Mouse (Mus musculus) urinary bladder, postnatal 0 days (tissue): ENCODE measurements around the gene Krtap29-1. TPM values are rescaled to one million over a fixed set of nuclear protein-coding genes. Genes with fewer than 3 reads are reported as not detected.

Experiments used
- polyA plus RNA-seq: library from polyadenylated mRNA; unstranded; fragments of >200 nt; fragmentation: Nextera tagmentation; extraction: Ambion mirVana; gene quantifications from 2 replicates; pipeline ENCODE4 v1.2.1, GENCODE M21; 2015

Krtap29-1 gene
- polyA plus RNA-seq: not detected in 2 replicates

DNA sequence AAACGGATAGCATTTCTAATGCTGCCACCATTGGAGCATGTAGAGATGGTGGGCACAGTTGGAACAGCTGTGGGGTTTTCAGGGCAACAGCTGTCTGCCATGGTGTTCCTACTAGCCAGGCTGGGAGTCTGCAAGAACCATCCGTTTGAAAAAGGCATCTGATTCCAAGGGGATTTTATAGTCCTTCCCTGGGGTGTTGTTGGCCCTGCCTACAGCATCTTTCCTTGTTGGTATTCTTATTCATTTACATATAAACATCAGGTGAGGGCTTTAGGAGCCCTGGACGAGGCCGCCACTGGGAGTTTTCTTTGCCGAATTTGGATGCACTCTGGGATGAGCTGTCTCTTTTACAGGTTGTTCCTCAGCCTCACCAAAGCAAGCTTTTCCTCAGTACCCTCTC is at the start of gene Krtap29-1:
Gene Krtap29-1, minus strand, starts transcription at position 101 of the 400 bp plus-strand sequence.

GRCm38 (mm10) chr11:100016112-100016511 is 37.3 kb upstream of the Krtap29-1 start, which contains the start of gene Krt33a:
TSS of gene Krt33a (minus strand) at chr11:100016212.

GRCm38 (mm10) chr11:99993620-99994383 is 14.9 kb upstream of the Krtap29-1 start, which contains the start of gene Krtap17-1:
TSS of gene Krtap17-1 (minus strand) at chr11:99993994.

GRCm38 (mm10) chr11:99986180-99986647 is 7.4 kb upstream of the Krtap29-1 start, which contains the start of gene Krtap16-1:
TSS of gene Krtap16-1 (minus strand) at chr11:99986597.

GRCm38 (mm10) chr11:99948175-99948574 is 30.7 kb downstream of the Krtap29-1 start, which contains the start of gene Krtap9-5:
TSS of gene Krtap9-5 (plus strand) at chr11:99948475.

GRCm38 (mm10) chr11:99935991-99936390 is 42.9 kb downstream of the Krtap29-1 start, which contains the start of gene Krtap31-2:
TSS of gene Krtap31-2 (plus strand) at chr11:99936291.

Other genes with a start within 250 kb of the Krtap29-1 start
- not detected in 2 replicates for gene Gm14180, start 244.8 kb downstream of the Krtap29-1 start, polyA plus RNA-seq
- not detected in 2 replicates for gene Gm11595, start 206.1 kb downstream of the Krtap29-1 start, polyA plus RNA-seq
- gene Krtap4-8, start 198.3 kb downstream of the Krtap29-1 start, polyA plus RNA-seq: not detected in 2 replicates
- gene Krtap4-9, start 193.9 kb downstream of the Krtap29-1 start, polyA plus RNA-seq: not detected in 2 replicates
- not detected in 2 replicates for gene Gm11596, start 185.6 kb downstream of the Krtap29-1 start, polyA plus RNA-seq
- gene Gm11569, start 180.1 kb downstream of the Krtap29-1 start, polyA plus RNA-seq: not detected in 2 replicates
- gene Gm11554, start 174.6 kb downstream of the Krtap29-1 start, polyA plus RNA-seq: not detected in 2 replicates
- gene Krtap4-13, start 169.2 kb downstream of the Krtap29-1 start, polyA plus RNA-seq: not detected in 2 replicates
- not detected in 2 replicates for gene Gm11564, start 163.4 kb downstream of the Krtap29-1 start, polyA plus RNA-seq
- not detected in 2 replicates for gene 2300003K06Rik, start 141.0 kb downstream of the Krtap29-1 start, polyA plus RNA-seq
- gene Krtap4-16, start 127.4 kb downstream of the Krtap29-1 start, polyA plus RNA-seq: not detected in 2 replicates
- gene Gm11568, start 121.1 kb downstream of the Krtap29-1 start, polyA plus RNA-seq: not detected in 2 replicates
- gene Gm11559, start 114.6 kb downstream of the Krtap29-1 start, polyA plus RNA-seq: not detected in 2 replicates
- gene Krtap9-1, start 105.7 kb downstream of the Krtap29-1 start, polyA plus RNA-seq: not detected in 2 replicates
- gene Gm11567, start 99.9 kb downstream of the Krtap29-1 start, polyA plus RNA-seq: not detected in 2 replicates
- not detected in 2 replicates for gene Krtap31-1, start 71.1 kb downstream of the Krtap29-1 start, polyA plus RNA-seq
- gene Gm11565, start 64.3 kb downstream of the Krtap29-1 start, polyA plus RNA-seq: not detected in 2 replicates
- gene Krtap31-2, start 42.8 kb downstream of the Krtap29-1 start, polyA plus RNA-seq: not detected in 2 replicates
- gene Krtap9-5, start 30.6 kb downstream of the Krtap29-1 start, polyA plus RNA-seq: not detected in 2 replicates
- not detected in 2 replicates for gene Krtap16-1, start 7.5 kb upstream of the Krtap29-1 start, polyA plus RNA-seq
- gene Krtap17-1, start 14.9 kb upstream of the Krtap29-1 start, polyA plus RNA-seq: not detected in 2 replicates
- 0.12 TPM in 1 of 2 replicates, not detected in the other for gene Krt33a, start 37.2 kb upstream of the Krtap29-1 start, polyA plus RNA-seq
- gene Krt33b, start 50.8 kb upstream of the Krtap29-1 start, polyA plus RNA-seq: 0.07 TPM in 1 of 2 replicates, not detected in the other
- not detected in 2 replicates for gene Krt34, start 62.5 kb upstream of the Krtap29-1 start, polyA plus RNA-seq
- gene Krt31, start 71.5 kb upstream of the Krtap29-1 start, polyA plus RNA-seq: not detected in 2 replicates
- not detected in 2 replicates for gene Krt32, start 109.2 kb upstream of the Krtap29-1 start, polyA plus RNA-seq
- gene Krt35, start 117.2 kb upstream of the Krtap29-1 start, polyA plus RNA-seq: not detected in 2 replicates
- gene Krt36, start 126.6 kb upstream of the Krtap29-1 start, polyA plus RNA-seq: 0.10 and 0.16 TPM in 2 replicates
- 1.4 and 1.9 TPM in 2 replicates for gene Krt13, start 142.5 kb upstream of the Krtap29-1 start, polyA plus RNA-seq
- 795 and 814 TPM in 2 replicates for gene Krt15, start 156.9 kb upstream of the Krtap29-1 start, polyA plus RNA-seq
- 788 and 849 TPM in 2 replicates for gene Krt19, start 169.6 kb upstream of the Krtap29-1 start, polyA plus RNA-seq
- gene Krt9, start 214.2 kb upstream of the Krtap29-1 start, polyA plus RNA-seq: not detected in 2 replicates
- 230 and 251 TPM in 2 replicates for gene Krt14, start 228.5 kb upstream of the Krtap29-1 start, polyA plus RNA-seq